Comparison of ENCODE assay signal across 8 mouse cellular contexts in genomic region chr19:53892061-53892460, GRCm38 (mm10). TPM values are rescaled to one million over a fixed set of nuclear protein-coding genes. Genes with fewer than 3 reads are reported as not detected.
DNase-seq lines count a peak whose midpoint lies in the region; ATAC-seq and TF ChIP-seq lines count a peak whose summit lies in the region.

Pdcd4 (plus strand) TSS chr19:53892231.

- TF ChIP-seq CTCF in bone marrow macrophage, adult 2 months (IDR thresholded peaks at IDR 0.05; ENCODE audit: low read depth, low read length), result no peak
- TF ChIP-seq CTCF in liver, embryonic 14.5 days (IDR thresholded peaks at IDR 0.05; ENCODE audit: low read depth), result no peak

- no peak within 1 kb of the TSS for H3K9ac ChIP-seq in intestine, embryonic 14.5 days (ENCODE audit: low read length)
- peak within 1 kb of the TSS; percentile 32 for H3K9ac ChIP-seq in liver, embryonic 14.5 days (replicated peaks)
- no peak within 1 kb of the TSS for H3K9ac ChIP-seq in stomach, embryonic 14.5 days (replicated peaks; ENCODE audit: low read depth, low read length)

- H3K9me3 ChIP-seq in intestine, embryonic 14.5 days (ENCODE audit: control insufficient read depth, low read length), result no peaks in the 10 kb centered on the region
- H3K9me3 ChIP-seq in liver, embryonic 14.5 days (ENCODE audit: control insufficient read depth, low read length), result no peaks in the 10 kb centered on the region
- H3K9me3 ChIP-seq in stomach, embryonic 14.5 days (ENCODE audit: control insufficient read depth, low read depth, low read length), result no peaks in the 10 kb centered on the region

- peaks cover 38% of the 10 kb centered on the region for H3K4me1 ChIP-seq in bone marrow macrophage, adult 2 months (ENCODE audit: control insufficient read depth, insufficient read depth, low read length)
- peaks cover 29% of the 10 kb centered on the region for H3K4me1 ChIP-seq in intestine, embryonic 14.5 days (replicated peaks; ENCODE audit: control insufficient read depth, insufficient read depth, low read length)
- peaks cover 72 to 75% of the 10 kb centered on the region in 2 experiments for H3K4me1 ChIP-seq in liver, embryonic 14.5 days (replicated peaks; ENCODE audit: control insufficient read depth in 2 of 2, insufficient read depth in 2 of 2, low read length in 1 of 2)
- H3K4me1 ChIP-seq in stomach, embryonic 14.5 days (ENCODE audit: control insufficient read depth, insufficient read depth, low read length), result peaks cover 36% of the 10 kb centered on the region; the same call in 1 of the 2 replicates

- 28% methylated on average over 3 of the region's 3 CpGs for WGBS in intestine, embryonic 14.5 days
- WGBS in liver, embryonic 14.5 days (ENCODE audit: insufficient replicate concordance), result 53% methylated on average over 3 of the region's 3 CpGs
- WGBS in stomach, embryonic 14.5 days, result 15% methylated on average over 3 of the region's 3 CpGs

- H3K27ac ChIP-seq in bone marrow macrophage, adult 2 months (ENCODE audit: insufficient read depth, low read depth, low read length), result no peak within 1 kb of the TSS
- H3K27ac ChIP-seq in intestine, embryonic 14.5 days (ENCODE audit: low read depth), result peak within 1 kb of the TSS; percentile 80
- H3K27ac ChIP-seq in liver, embryonic 14.5 days, result peak within 1 kb of the TSS; percentile 76
- H3K27ac ChIP-seq in stomach, embryonic 14.5 days (ENCODE audit: low read length), result peak within 1 kb of the TSS; percentile 88

- H3K27me3 ChIP-seq in intestine, embryonic 14.5 days (replicated peaks; ENCODE audit: control insufficient read depth, insufficient read depth, low read length), result no peaks in the 10 kb centered on the region
- H3K27me3 ChIP-seq in liver, embryonic 14.5 days (ENCODE audit: control insufficient read depth, insufficient read depth, low read length), result no peaks in the 10 kb centered on the region
- H3K27me3 ChIP-seq in stomach, embryonic 14.5 days (ENCODE audit: control insufficient read depth, insufficient read depth, low read length), result no peaks in the 10 kb centered on the region

- no peak for TF ChIP-seq POLR2A in bone marrow macrophage, adult 2 months (IDR thresholded peaks at IDR 0.05; ENCODE audit: borderline replicate concordance, low read depth, low read length)

- ATAC-seq in intestine, embryonic 14.5 days (replicated peaks; ENCODE audit: low FRiP score, low TSS enrichment, low read depth), result peak; percentile 52; the same call in 1 of the 2 replicates
- ATAC-seq in liver, embryonic 14.5 days (ENCODE audit: insufficient read depth), result no peak
- peak; percentile 63; the same call in 1 of the 2 replicates for ATAC-seq in stomach, embryonic 14.5 days (ENCODE audit: insufficient number of reproducible peaks, insufficient read depth, low FRiP score, low read depth)

- intact Hi-C loops in gastrocnemius, postnatal 36 days (cut with DNase I), result no loop called here

- H3K36me3 ChIP-seq in intestine, embryonic 14.5 days (ENCODE audit: control insufficient read depth, insufficient read depth, low read length), result no peaks in the 10 kb centered on the region
- H3K36me3 ChIP-seq in liver, embryonic 14.5 days (replicated peaks; ENCODE audit: control insufficient read depth, insufficient read depth, low read depth), result no peaks in the 10 kb centered on the region
- H3K36me3 ChIP-seq in stomach, embryonic 14.5 days (ENCODE audit: control insufficient read depth, insufficient read depth, low read length), result no peaks in the 10 kb centered on the region

- H3K4me2 ChIP-seq in intestine, embryonic 14.5 days (ENCODE audit: low read length), result 0 out of 2 replicates have a peak within 1 kb of the TSS, but pooled peaks have one; percentile 4
- H3K4me2 ChIP-seq in liver, embryonic 14.5 days (ENCODE audit: low read depth), result peak within 1 kb of the TSS; percentile 33
- no peak within 1 kb of the TSS for H3K4me2 ChIP-seq in stomach, embryonic 14.5 days (replicated peaks; ENCODE audit: low read depth, low read length)

- no peak for TF ChIP-seq EP300 in liver, embryonic 14.5 days (IDR thresholded peaks at IDR 0.05; ENCODE audit: low read depth)

- no peak within 1 kb of the TSS for H3K4me3 ChIP-seq in bone marrow macrophage, adult 2 months (ENCODE audit: insufficient read depth, low read length)
- no peak within 1 kb of the TSS for H3K4me3 ChIP-seq in intestine, embryonic 14.5 days (ENCODE audit: low read depth, low read length)
- H3K4me3 ChIP-seq in liver, embryonic 14.5 days (ENCODE audit: insufficient read depth in 1 of 2, low read depth in 2 of 2, low read length in 2 of 2), result no peak within 1 kb of the TSS
- H3K4me3 ChIP-seq in stomach, embryonic 14.5 days (ENCODE audit: low read depth, low read length), result no peak within 1 kb of the TSS

- no peak for DNase-seq in left cerebral cortex, adult 18-20 months (ENCODE audit: low spot score in 2 of 2)
- no peak for DNase-seq in left cerebral cortex, adult 11 months (ENCODE audit: low spot score)
- no peak for DNase-seq in gastrocnemius, postnatal 36 days
- no peak for DNase-seq in intestine, embryonic 14.5 days (ENCODE audit: low spot score)
- DNase-seq in liver, embryonic 14.5 days (ENCODE audit: low read depth in 3 of 3, low spot score in 3 of 3), result no peak
- DNase-seq in cerebellum, adult 8-10 months, result no peak

RNA-seq across cellular contexts. Expression of gene Pdcd4, which starts in this region (rescaled TPM):
- total RNA-seq in left cerebral cortex, adult 18-20 months (2021), result 100 to 1,000 TPM; 103 to 115 TPM
- polyA plus RNA-seq in bone marrow macrophage, adult 2 months (2012; ENCODE audit: insufficient read depth, insufficient read length, missing spikeins), result 36.7 and 41.5 TPM in 2 replicates
- 10 to 100 TPM; 13.6 to 15.8 TPM for total RNA-seq in gastrocnemius, postnatal 36 days (2021)
- polyA plus RNA-seq in intestine, embryonic 14.5 days (2014; fragmentation: Nextera tagmentation; extraction: Ambion mirVana), result 68.8 and 72.9 TPM in 2 replicates
- polyA plus RNA-seq in liver, embryonic 14.5 days (2012; rRNA removed), result 3.0 and 6.6 TPM in 2 replicates
- 16.2 and 16.6 TPM in 2 replicates for polyA plus RNA-seq in liver, embryonic 14.5 days (2014; fragmentation: Nextera tagmentation; extraction: Ambion mirVana)
- 115 and 123 TPM in 2 replicates for polyA plus RNA-seq in stomach, embryonic 14.5 days (2014; fragmentation: Nextera tagmentation; extraction: Ambion mirVana)

Comparison
In these comparisons a context has a peak if more than half of its experiments do, and no peak if none do; other contexts are left out.
1. RNA of gene Pdcd4 (total RNA-seq): 103 to 115 TPM in left cerebral cortex, adult 18-20 months; 13.6 to 15.8 TPM in gastrocnemius, postnatal 36 days; every median in the first group is over 4 times any median in the second.